Mouse (Mus musculus) cortical plate, adult 2 months (tissue): ENCODE data around the gene Zzz3.

ENCODE experiments used
- CTCF ChIP-seq: fragments of 200-500 bp; IDR thresholded peaks from 2 replicates; pipeline ENCODE4 v1.5.1; 2011; ENCODE audit warnings: mild to moderate bottlenecking, control low read depth, low read length; ENCODE audit not compliant: insufficient read depth; ENCODE audit errors: extremely low read depth
- POLR2A ChIP-seq: fragments of 200-500 bp; IDR thresholded peaks from 2 replicates; pipeline ENCODE4 v1.6.1; 2011; ENCODE audit warnings: mild to moderate bottlenecking, low read length, control low read depth; ENCODE audit not compliant: insufficient read depth; ENCODE audit errors: extremely low read depth

- no peak for TF ChIP-seq POLR2A
- no peak for TF ChIP-seq CTCF
These were observed 41.7 kb upstream of the Zzz3 start for GRCm38 (mm10) chr3:152353434-152354177.
